Mouse (Mus musculus) testis, postnatal 10 days (tissue): ENCODE measurements around the gene Angptl1.

Source experiments
- DNase-seq: peaks from one replicate; pipeline ENCODE4 v3.0.0; 2021; ENCODE audit warnings: low spot score

Gene Angptl1

GRCm38 (mm10) chr1:156838177-156838576 is at the start of gene Angptl1:
Angptl1 (plus strand) TSS chr1:156838562.
- no peak for DNase-seq

- no peak for DNase-seq
These were observed 48.4 kb upstream of the Angptl1 start for GRCm38 (mm10) chr1:156789844-156790490.

- DNase-seq: no peak
These were observed 42.1 kb upstream of the Angptl1 start for GRCm38 (mm10) chr1:156796251-156796650.

GRCm38 (mm10) chr1:156801276-156801675 is 37.1 kb upstream of the Angptl1 start:
- DNase-seq: peak; percentile 6

- no peak for DNase-seq
These were observed 30.0 kb upstream of the Angptl1 start for GRCm38 (mm10) chr1:156808332-156808731.

- DNase-seq: no peak
These were observed 26.4 kb upstream of the Angptl1 start for GRCm38 (mm10) chr1:156811928-156812327.

- DNase-seq: no peak
These were observed 25.6 kb upstream of the Angptl1 start for GRCm38 (mm10) chr1:156812716-156813115.

- no peak for DNase-seq
These were observed 24.9 kb upstream of the Angptl1 start for GRCm38 (mm10) chr1:156813485-156813884.

- DNase-seq: no peak
These were observed 19.1 kb upstream of the Angptl1 start for GRCm38 (mm10) chr1:156819236-156819635.

- DNase-seq: no peak
These were observed 333 bp downstream of the Angptl1 start for GRCm38 (mm10) chr1:156838695-156839094.

- DNase-seq: no peak
These were observed 3.4 kb downstream of the Angptl1 start for GRCm38 (mm10) chr1:156841625-156842339.

- DNase-seq: no peak
These were observed 8.7 kb downstream of the Angptl1 start for GRCm38 (mm10) chr1:156847098-156847497.

GRCm38 (mm10) chr1:156852409-156852808 is 14.0 kb downstream of the Angptl1 start:
- no peak for DNase-seq

GRCm38 (mm10) chr1:156852872-156853271 is 14.5 kb downstream of the Angptl1 start:
- no peak for DNase-seq

- no peak for DNase-seq
These were observed 16.2 kb downstream of the Angptl1 start for GRCm38 (mm10) chr1:156854558-156854957.

GRCm38 (mm10) chr1:156856666-156857065 is 18.3 kb downstream of the Angptl1 start:
- DNase-seq: no peak

- DNase-seq: no peak
These were observed 20.8 kb downstream of the Angptl1 start for GRCm38 (mm10) chr1:156859156-156859555.

- no peak for DNase-seq
These were observed 21.4 kb downstream of the Angptl1 start for GRCm38 (mm10) chr1:156859711-156860250.

GRCm38 (mm10) chr1:156860266-156860665 is 21.9 kb downstream of the Angptl1 start:
- no peak for DNase-seq

- no peak for DNase-seq
These were observed 23.2 kb downstream of the Angptl1 start for GRCm38 (mm10) chr1:156861475-156862043.

- no peak for DNase-seq
These were observed 25.4 kb downstream of the Angptl1 start for GRCm38 (mm10) chr1:156863726-156864125.

GRCm38 (mm10) chr1:156864240-156864639 is 25.9 kb downstream of the Angptl1 start:
- no peak for DNase-seq

- no peak for DNase-seq
These were observed 31.7 kb downstream of the Angptl1 start for GRCm38 (mm10) chr1:156870028-156870427.
